Mouse (Mus musculus): ENCODE data around the gene Myo1c.

DNA sequence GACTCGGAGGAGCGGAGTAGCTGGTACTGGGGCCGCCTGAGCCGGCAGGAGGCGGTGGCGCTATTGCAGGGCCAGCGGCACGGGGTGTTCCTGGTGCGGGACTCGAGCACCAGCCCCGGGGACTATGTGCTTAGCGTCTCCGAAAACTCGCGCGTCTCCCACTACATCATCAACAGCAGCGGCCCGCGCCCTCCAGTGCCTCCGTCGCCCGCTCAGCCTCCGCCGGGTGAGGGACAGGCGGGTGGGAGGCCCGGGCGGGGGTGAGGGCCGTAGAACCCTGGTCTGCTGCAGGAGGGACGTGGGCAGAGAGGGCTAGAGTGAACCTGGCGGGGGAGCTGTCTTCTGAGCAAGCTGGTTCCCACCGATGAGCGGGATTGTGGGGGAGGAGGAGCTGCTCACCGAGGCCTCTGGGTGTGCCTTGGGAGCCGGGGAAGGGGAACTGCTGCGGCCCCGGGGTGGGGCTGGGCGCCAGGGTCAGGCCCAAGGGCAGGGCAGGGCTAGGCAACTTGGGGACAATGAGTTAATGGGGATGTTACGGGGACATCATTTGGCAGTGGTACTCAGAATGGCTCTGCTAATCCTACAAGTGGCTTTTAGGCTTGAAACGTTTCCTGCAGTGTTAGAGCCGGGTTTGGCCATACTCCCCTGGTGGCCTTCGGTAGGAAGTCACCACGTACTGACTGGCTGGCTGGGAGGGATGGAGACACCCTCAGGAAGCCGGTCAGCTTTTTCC, 29.3 kb downstream of the Myo1c start:
- peak; percentile 48; the same call in 1 of the 2 replicates for TF ChIP-seq CTCF (IDR thresholded peaks at IDR 0.05; ENCODE audit: borderline replicate concordance, extremely low read depth, insufficient read depth, insufficient read length)
- no peak for TF ChIP-seq POLR2A (IDR thresholded peaks at IDR 0.05; ENCODE audit: borderline replicate concordance, extremely low read depth, insufficient read depth, insufficient read length, poor library complexity, severe bottlenecking)
